Mouse (Mus musculus) lung, adult 2 months (tissue): Measurements from ENCODE around the gene Manbal. TPM values are rescaled to one million over a fixed set of nuclear protein-coding genes. Genes with fewer than 3 reads are reported as not detected.

Experiments
- DNase-seq: peaks from one replicate; pipeline ENCODE4 v3.0.0; 2022
- H3K4me1 ChIP-seq: fragments of 200-500 bp; 2 replicates; pipeline ENCODE4 v1.6.1; 2011; ENCODE audit warnings: low read length; ENCODE audit not compliant: control insufficient read depth, insufficient read depth
- H3K4me3 ChIP-seq: fragments of 200-500 bp; replicated peaks from 2 replicates; pipeline ENCODE3; 2011; ENCODE audit warnings: low read depth, mild to moderate bottlenecking, control low read depth, low read length; ENCODE audit errors: extremely low read depth
- CTCF ChIP-seq: fragments of 200-500 bp; IDR thresholded peaks from 2 replicates; pipeline ENCODE4 v1.5.1; 2011; ENCODE audit warnings: mild to moderate bottlenecking, low read length, control low read depth; ENCODE audit not compliant: insufficient read depth
- POLR2A ChIP-seq: fragments of 200-500 bp; IDR thresholded peaks from 2 replicates; pipeline ENCODE4 v1.6.1; 2011; ENCODE audit warnings: low read depth, mild to moderate bottlenecking, control low read depth, low read length, borderline replicate concordance; ENCODE audit errors: extremely low read depth
- WGBS: fragments of 180-500 bp; shearing (Covaris S2); methylation state at CpG from one replicate; pipeline ENCODE4 v1.1.7; 2018; 5-methylcytosine and 5-hydroxymethylcytosine counted together
- polyA plus RNA-seq: library from polyadenylated mRNA; depleted of rRNA; stranded (reverse); fragments of >200 nt; gene quantifications from 2 replicates; pipeline ENCODE4 v1.2.3, GENCODE M21; 2012

Gene Manbal
- polyA plus RNA-seq, 1 experiment, result 108 TPM

DNA sequence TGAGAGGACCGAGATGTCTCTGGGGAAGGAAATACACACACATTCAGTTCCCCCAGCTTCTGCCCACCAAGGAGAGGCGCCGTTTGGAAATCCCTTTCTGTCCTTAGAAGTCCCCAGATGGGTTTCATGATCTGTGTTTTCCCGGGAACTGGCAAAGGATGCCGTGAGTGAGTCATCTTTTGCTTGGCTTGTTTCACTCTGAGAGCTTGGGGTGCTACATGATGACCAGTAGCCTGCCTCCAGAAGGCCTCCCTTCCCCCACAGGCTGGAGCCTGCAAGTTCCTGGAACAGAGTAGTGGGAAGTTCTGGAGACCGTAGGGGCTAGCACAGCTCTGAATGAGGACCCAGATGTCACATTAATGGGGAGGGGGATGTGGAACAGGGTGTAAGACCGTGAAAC, 40.2 kb downstream of the Manbal start:
- Histone ChIP-seq H3K4me3 (no peak overlapping the region), H3K4me1 (peaks cover 2% of the 10 kb centered on the region)
- peak; percentile 22 for DNase-seq
- 65% methylated on average over 7 of the region's 7 CpGs for WGBS
- no peak for TF ChIP-seq POLR2A
- TF ChIP-seq CTCF, result no peak

DNA sequence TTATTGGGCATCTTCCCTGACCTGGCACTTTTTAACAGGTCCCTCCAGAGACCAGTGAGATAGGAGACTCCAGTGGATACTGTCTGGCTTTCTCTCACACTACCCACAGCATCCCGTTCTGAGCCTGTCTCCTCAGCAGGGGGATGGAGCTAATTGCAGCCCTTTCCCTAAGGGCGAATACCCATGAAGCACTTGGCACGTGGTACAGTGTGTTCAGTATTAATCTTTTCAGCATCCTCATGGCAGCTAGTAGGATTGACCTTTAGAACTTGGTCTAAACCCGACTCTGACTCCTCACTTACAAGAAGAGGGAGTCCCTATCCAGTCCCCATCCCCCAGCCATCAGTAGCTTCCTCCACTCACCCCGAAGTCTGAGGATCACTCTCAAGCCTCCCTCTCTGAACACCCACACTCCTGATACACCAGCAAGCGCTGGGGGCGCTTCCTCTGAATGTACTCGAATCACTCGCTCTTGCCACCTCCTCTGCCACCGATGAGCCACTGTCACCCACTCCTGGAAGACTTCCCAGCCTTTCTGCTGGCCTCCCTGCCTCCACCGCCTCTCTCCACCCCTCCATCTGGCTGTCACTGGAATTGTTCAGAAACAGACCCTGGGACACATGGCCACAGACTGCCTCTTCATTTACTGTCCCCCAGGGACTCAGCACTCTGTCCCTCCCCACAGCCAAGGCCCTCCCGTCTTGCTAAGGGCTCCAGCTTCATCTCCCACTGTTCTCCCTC, 42.6 kb downstream of the Manbal start:
- DNase-seq, result no peak
- Histone ChIP-seq H3K4me1 (peaks cover 2% of the 10 kb centered on the region), H3K4me3 (no peak overlapping the region)
- no peak for TF ChIP-seq POLR2A
- TF ChIP-seq CTCF, result no peak
- WGBS, result 65% methylated on average over 12 of the region's 12 CpGs

DNA sequence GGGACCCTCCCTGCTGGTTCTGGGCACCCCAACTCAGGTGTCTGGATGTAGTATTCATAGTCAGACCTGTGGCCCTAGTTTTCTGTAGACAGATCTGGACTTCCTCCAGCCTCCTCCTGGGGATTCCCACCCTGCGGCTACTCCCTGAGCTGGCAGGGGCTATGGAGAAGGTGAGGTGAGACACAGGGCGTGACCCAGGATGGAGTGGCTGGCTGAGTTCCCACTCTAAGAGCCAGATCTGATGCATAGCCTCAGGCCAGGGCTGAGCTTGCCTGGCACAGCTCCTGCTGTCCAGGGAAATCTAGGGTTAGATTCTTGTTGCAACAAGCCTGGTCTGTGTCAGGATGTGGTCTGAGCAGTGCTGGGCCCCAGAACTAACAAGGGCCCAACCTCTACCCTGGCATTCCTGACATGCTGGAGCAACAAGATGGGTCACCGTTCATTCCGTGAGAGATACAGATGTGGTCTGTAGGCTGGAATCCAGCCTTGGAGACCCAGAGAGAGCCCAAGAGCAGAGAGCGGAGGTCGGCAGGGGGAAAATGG, 43.8 kb downstream of the Manbal start:
- Histone ChIP-seq H3K4me3 (no peak overlapping the region), H3K4me1 (peaks cover 2% of the 10 kb centered on the region)
- DNase-seq, result peak; percentile 49
- 71% methylated on average over 6 of the region's 6 CpGs for WGBS
- TF ChIP-seq CTCF (no peak), POLR2A (no peak)

DNA sequence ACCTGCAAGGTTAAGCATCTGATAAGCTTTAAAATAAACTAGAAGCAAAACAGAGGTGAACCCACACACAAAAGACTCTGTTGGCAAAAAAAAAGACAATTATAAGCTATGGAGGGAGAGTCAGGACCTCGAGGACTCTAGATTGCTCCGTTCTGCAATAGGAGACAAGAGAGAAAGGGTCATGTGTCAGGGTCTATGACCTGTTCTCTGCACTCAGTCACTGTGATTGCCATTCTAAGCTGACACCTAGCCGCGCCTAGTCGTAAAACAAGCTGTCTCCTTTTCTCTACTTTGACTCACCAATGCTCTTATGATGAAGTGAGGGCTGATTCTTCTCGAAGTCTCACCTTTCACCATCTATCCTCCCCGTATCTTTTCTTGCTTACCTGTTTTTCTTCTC, 45.1 kb downstream of the Manbal start:
- 78% methylated on average over 7 of the region's 7 CpGs for WGBS
- no peak for TF ChIP-seq CTCF
- TF ChIP-seq POLR2A, result no peak
- no peak overlapping the region for H3K4me3 ChIP-seq
- no peak for DNase-seq
- peaks cover 2% of the 10 kb centered on the region for H3K4me1 ChIP-seq

DNA sequence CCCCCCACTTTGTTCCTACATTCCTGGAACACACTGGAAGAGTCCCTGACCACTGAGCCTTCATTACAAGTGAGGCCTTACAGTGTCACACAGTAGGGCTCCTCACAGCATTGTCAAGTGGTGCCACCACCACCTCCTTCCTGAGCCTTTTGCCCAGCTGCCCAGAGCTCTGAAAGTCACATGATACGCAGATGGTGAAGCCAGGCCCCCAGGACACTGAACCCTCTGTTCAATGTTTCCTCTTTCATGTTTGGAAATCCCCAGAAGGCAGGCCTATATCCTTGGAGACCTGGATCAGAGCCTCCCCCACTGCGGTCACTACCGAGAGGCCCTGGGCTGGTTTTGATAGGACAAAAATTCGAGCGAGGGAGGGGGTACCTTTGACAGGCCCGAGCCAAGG, 49.8 kb downstream of the Manbal start:
- peaks cover 3% of the 10 kb centered on the region; the same call in 1 of the 2 replicates for H3K4me1 ChIP-seq
- no peak overlapping the region for H3K4me3 ChIP-seq
- WGBS, result 79% methylated on average over 6 of the region's 6 CpGs
- no peak for DNase-seq
- no peak for TF ChIP-seq CTCF
- TF ChIP-seq POLR2A, result no peak

DNA sequence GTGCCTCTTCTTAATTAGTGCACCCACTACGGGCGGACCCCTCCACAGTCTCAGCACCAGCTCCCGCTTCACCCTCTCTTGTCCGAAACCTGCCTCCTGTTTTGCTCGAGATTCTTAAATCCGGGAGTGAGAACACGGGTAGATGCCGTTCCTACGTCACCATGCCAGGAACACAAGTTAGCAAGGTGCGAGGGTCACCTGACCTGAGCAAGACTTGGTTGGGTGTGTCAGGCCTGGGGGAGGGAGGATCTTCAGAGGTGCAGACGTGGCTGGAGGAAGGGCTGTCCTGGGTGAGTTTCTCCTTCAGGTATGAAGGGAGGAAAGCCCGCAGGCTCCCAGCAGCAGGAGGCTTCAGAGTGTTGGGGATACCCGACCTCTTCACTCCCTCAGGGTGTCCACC, 50.8 kb downstream of the Manbal start, which contains the start of gene Src:
Gene Src, plus strand, starts transcription at position 239 of the 400 bp plus-strand sequence.
- peaks cover 8% of the 10 kb centered on the region; the same call in 1 of the 2 replicates for H3K4me1 ChIP-seq
- 42% methylated on average over 13 of the region's 13 CpGs for WGBS
- H3K4me3 ChIP-seq, result no peak within 1 kb of the TSS
- peak; percentile 28 for DNase-seq
- TF ChIP-seq CTCF, result no peak
- TF ChIP-seq POLR2A, result peak; percentile 5; the same call in 1 of the 2 replicates

DNA sequence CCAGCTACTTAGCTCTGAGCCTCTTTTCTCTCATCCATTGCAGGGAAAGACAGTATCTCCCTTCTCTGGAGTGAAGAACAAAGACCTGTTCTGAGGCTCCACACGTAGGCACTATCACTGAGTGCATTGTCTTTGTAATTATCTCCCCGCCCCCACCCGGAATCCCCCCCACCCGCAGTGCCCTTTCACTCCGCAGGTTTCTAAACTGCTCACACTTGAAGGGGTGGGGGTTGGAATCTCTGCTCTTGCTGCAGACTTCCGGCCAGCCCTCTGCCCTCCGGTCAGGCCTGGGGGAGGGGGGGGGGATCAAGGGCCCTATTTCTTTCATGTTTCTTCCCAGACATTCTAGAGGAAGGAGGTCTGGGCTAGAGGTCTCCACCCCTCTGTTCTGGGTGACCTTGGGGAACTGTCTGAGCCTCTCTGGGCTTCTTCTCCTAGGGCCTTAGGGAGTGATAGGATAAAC, 51.2 kb downstream of the Manbal start:
- TF ChIP-seq POLR2A, result no peak
- no peak for TF ChIP-seq CTCF
- no peak overlapping the region for H3K4me3 ChIP-seq
- no peak for DNase-seq
- peaks cover 13% of the 10 kb centered on the region; the same call in 1 of the 2 replicates for H3K4me1 ChIP-seq
- 19% methylated on average over 7 of the region's 7 CpGs for WGBS

DNA sequence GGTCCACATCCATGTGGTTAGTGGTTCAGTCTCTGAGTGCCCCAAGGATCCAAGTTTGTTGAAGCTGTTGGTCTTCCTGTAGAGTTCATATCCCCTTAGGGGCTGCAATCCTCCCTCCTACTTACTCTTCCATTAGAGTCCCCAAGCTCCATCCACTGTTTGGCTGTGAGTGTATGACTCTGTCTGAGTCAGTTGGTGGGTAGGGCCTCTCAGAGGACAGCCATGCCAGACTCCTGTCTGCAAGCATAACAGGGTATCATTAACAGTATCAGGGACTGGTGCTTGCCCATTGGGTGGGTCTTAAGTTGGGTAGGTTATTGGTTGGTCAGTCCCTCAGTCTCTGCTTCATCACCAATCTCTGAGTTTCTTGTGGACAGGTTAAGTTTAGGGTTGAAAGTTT, 52.1 kb downstream of the Manbal start:
- no peak for TF ChIP-seq CTCF
- no peak for TF ChIP-seq POLR2A
- peaks cover 14% of the 10 kb centered on the region; the same call in 1 of the 2 replicates for H3K4me1 ChIP-seq
- H3K4me3 ChIP-seq, result no peak overlapping the region
- no peak for DNase-seq

DNA sequence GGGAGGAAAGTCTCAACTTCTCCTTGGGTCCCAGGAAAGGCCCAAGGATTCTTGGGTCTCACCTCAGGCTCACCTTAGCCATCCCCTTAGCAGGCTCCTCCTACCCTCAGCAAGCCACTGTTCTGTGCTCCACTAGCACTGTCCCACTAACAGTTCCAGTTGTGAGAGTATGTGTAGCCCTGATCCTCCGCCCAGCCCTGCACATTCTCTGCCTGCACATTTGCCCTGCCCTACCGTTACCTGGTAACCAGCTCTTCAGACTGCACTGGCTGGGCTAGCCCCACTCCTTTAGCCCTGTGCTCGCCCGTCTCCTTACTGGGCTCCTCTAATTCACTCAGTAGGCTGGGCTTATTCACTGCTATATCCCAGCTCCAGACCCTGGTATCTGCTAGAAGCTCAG, 53.0 kb downstream of the Manbal start:
- TF ChIP-seq POLR2A, result no peak
- no peak for TF ChIP-seq CTCF
- WGBS, result 79% methylated on average over 4 of the region's 4 CpGs
- no peak for DNase-seq
- peaks cover 14% of the 10 kb centered on the region; the same call in 1 of the 2 replicates for H3K4me1 ChIP-seq
- H3K4me3 ChIP-seq, result no peak overlapping the region
